Mouse (Mus musculus) embryonic facial prominence, embryonic 12.5 days (tissue): ENCODE results near the gene Ldhd. TPM values are rescaled to one million over a fixed set of nuclear protein-coding genes. Genes with fewer than 3 reads are reported as not detected.

Experiments
- ATAC-seq: fragments of 200-750 bp; cut with Nextera tagmentation; 2 replicates; pipeline ENCODE4 v1.8.0; 2017; ENCODE audit not compliant: insufficient number of reproducible peaks, insufficient read depth, low FRiP score, low TSS enrichment
- H3K27ac ChIP-seq: fragments of 300-500 bp; sonication (generic); 2 replicates; pipeline ENCODE4 v1.5.1; 2016; ENCODE audit warnings: mild to moderate bottlenecking
- H3K27me3 ChIP-seq: fragments of 300-500 bp; sonication (generic); 2 replicates; pipeline ENCODE4 v1.6.1; 2016; ENCODE audit warnings: mild to moderate bottlenecking, moderate library complexity
- H3K36me3 ChIP-seq: fragments of 300-500 bp; sonication (generic); 2 replicates; pipeline ENCODE4 v1.6.1; 2016; ENCODE audit warnings: mild to moderate bottlenecking
- H3K4me1 ChIP-seq: fragments of 300-500 bp; sonication (generic); 2 replicates; pipeline ENCODE4 v1.6.1; 2016
- H3K4me2 ChIP-seq: fragments of 300-500 bp; sonication (generic); replicated peaks from 2 replicates; pipeline ENCODE4 v1.6.1; 2016; ENCODE audit warnings: mild to moderate bottlenecking, moderate library complexity
- H3K4me3 ChIP-seq: fragments of 300-500 bp; sonication (generic); 2 replicates; pipeline ENCODE4 v1.5.1; 2016; ENCODE audit warnings: mild to moderate bottlenecking
- H3K9ac ChIP-seq: fragments of 300-500 bp; sonication (generic); 2 replicates; pipeline ENCODE4 v1.6.1; 2016; ENCODE audit warnings: mild to moderate bottlenecking, moderate library complexity
- H3K9me3 ChIP-seq: fragments of 300-500 bp; sonication (generic); 2 replicates; pipeline ENCODE4 v1.6.1; 2016; ENCODE audit warnings: mild to moderate bottlenecking, moderate library complexity
- WGBS: fragments of 180-500 bp; shearing (Covaris S2); methylation state at CpG from one replicate; pipeline ENCODE4 v1.1.7; 2016; 5-methylcytosine and 5-hydroxymethylcytosine counted together
- polyA plus RNA-seq: library from polyadenylated mRNA; unstranded; fragments of >200 nt; fragmentation: Nextera tagmentation; extraction: Ambion mirVana; gene quantifications from 2 replicates; pipeline ENCODE4 v1.2.1, GENCODE M21; 2016

Ldhd gene
- polyA plus RNA-seq, 1 experiment from 2014 or later = 0.29 TPM

- ATAC-seq = no peak
- Histone ChIP-seq H3K36me3 (peaks cover 2% of the 10 kb centered on the region; the same call in 1 of the 2 replicates), H3K27me3 (no peaks in the 10 kb centered on the region), H3K4me1 (peaks cover 16% of the 10 kb centered on the region), H3K9me3 (no peaks in the 10 kb centered on the region), H3K4me2 (no peak overlapping the region), H3K4me3 (no peak overlapping the region), H3K9ac (no peak overlapping the region), H3K27ac (no peak overlapping the region)
- 76% methylated on average over 2 of the region's 2 CpGs for WGBS
Measured at GRCm38 (mm10) chr8:111574016-111574415, 56.2 kb downstream of the Ldhd start.

Other genes starting within 250 kb of the Ldhd start
- gene Fa2h, start 236.6 kb downstream of the Ldhd start, polyA plus RNA-seq = 0.10 TPM in 1 of 2 replicates, not detected in the other
- 7.8 and 8.1 TPM in 2 replicates for gene Wdr59, start 108.3 kb downstream of the Ldhd start, polyA plus RNA-seq
- 79.5 TPM in 2 replicates for gene Znrf1, start 94.3 kb downstream of the Ldhd start, polyA plus RNA-seq
- gene Zfp1, start 13.0 kb upstream of the Ldhd start, polyA plus RNA-seq = 26.3 and 29.2 TPM in 2 replicates
- not detected in 2 replicates for gene Ctrb1, start 60.6 kb upstream of the Ldhd start, polyA plus RNA-seq
- gene Bcar1, start 113.4 kb upstream of the Ldhd start, polyA plus RNA-seq = 40.0 and 41.1 TPM in 2 replicates
- 235 and 250 TPM in 2 replicates for gene Cfdp1, start 223.9 kb upstream of the Ldhd start, polyA plus RNA-seq
- gene Tmem170, start 246.4 kb upstream of the Ldhd start, polyA plus RNA-seq = 8.8 and 8.9 TPM in 2 replicates